Mouse (Mus musculus) cortical plate, adult 2 months (tissue): ENCODE measurements at regions not wholly inside any gene's neighbourhood (a gene's known extent, or its start where the extent isn't known, plus 50 kb on each side); places are given as distances from the start of the nearest gene placed in this dataset.

Source experiments
- H3K27ac ChIP-seq: fragments of 200-500 bp; 2 replicates; pipeline ENCODE4 v1.5.1; 2012; ENCODE audit warnings: low read length, control low read depth, inconsistent platforms; ENCODE audit not compliant: insufficient read depth
- H3K4me1 ChIP-seq: fragments of 200-500 bp; 2 replicates; pipeline ENCODE4 v1.6.1; 2011; ENCODE audit warnings: low read length; ENCODE audit not compliant: control insufficient read depth, insufficient read depth
- H3K4me3 ChIP-seq: fragments of 200-500 bp; 2 replicates; pipeline ENCODE4 v1.5.1; 2011; ENCODE audit warnings: mild to moderate bottlenecking, low read length, control low read depth; ENCODE audit not compliant: insufficient read depth
- CTCF ChIP-seq: fragments of 200-500 bp; IDR thresholded peaks from 2 replicates; pipeline ENCODE4 v1.5.1; 2011; ENCODE audit warnings: mild to moderate bottlenecking, control low read depth, low read length; ENCODE audit not compliant: insufficient read depth; ENCODE audit errors: extremely low read depth
- POLR2A ChIP-seq: fragments of 200-500 bp; IDR thresholded peaks from 2 replicates; pipeline ENCODE4 v1.6.1; 2011; ENCODE audit warnings: mild to moderate bottlenecking, low read length, control low read depth; ENCODE audit not compliant: insufficient read depth; ENCODE audit errors: extremely low read depth

- TF ChIP-seq POLR2A (no peak), CTCF (no peak)
- no peak overlapping the region for H3K27ac ChIP-seq
- no peak overlapping the region for H3K4me3 ChIP-seq
- no peaks in the 10 kb centered on the region for H3K4me1 ChIP-seq
Observed at GRCm38 (mm10) chr15:71162097-71162496, 2672.3 kb upstream of the Gm6569 start.

GRCm38 (mm10) chr15:71195011-71195739, 2639.2 kb upstream of the Gm6569 start:
- TF ChIP-seq POLR2A (no peak), CTCF (peak; percentile 78)
- H3K4me3 ChIP-seq: no peak overlapping the region
- H3K27ac ChIP-seq: no peak overlapping the region
- no peaks in the 10 kb centered on the region; the same call in 1 of the 2 replicates for H3K4me1 ChIP-seq

DNA sequence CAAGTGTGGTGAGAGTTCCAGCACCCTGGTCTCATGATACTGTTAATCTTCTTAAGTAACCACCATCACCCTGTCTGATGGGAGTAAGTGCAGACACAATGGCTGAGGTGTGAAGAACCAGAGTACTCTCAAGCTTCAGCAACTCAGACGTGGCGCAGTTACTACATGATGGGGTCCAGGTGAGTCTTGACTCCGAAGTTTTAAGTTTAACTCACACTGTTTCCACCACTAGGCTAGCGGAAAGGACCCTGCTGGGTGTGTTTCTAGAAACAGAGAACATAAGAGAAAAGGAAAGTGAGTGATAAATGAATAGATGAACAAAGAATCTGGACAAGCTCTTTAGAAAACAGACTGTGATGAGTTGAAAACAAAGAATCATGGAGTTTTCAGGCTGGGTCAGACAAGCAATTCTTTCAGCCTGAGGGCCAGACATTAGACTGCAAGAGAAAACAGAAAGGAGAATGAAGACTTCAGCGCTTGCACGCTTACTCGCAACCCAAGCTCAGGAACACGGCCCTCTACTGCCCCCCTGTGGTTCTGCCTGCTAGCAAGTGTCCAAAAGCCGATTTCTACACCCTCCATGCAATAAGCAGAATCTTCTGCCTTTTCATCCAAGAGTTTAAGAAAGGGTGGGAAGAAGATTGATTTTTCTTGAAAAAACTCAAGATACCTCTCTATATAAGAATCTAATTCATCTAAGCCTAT, 2593.6 kb upstream of the Gm6569 start:
- Histone ChIP-seq H3K27ac (no peak overlapping the region), H3K4me3 (no peak overlapping the region), H3K4me1 (peaks cover 2% of the 10 kb centered on the region; the same call in 1 of the 2 replicates)
- TF ChIP-seq CTCF (peak; percentile 79), POLR2A (no peak)

DNA sequence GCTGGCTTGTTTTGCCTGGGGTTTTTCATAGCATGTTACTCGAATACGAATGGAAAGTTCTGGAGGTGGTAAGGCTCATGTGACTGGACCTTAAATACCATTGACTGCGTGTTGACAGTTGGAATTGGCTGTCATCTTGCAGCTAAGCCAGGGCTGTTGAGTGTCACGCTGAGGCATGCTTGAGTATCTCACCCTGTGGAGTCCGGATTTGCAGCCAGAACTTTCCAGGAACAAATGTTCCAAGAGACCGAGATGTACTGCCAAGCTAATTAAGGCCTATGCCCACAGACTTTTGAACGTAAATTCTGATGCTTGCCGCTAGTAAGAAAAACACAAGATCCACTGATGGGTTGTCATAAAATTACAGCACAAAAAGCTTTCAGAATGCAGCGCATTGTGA, 2590.8 kb upstream of the Gm6569 start:
- Histone ChIP-seq H3K4me1 (peaks cover 2% of the 10 kb centered on the region; the same call in 1 of the 2 replicates), H3K27ac (no peak overlapping the region), H3K4me3 (no peak overlapping the region)
- TF ChIP-seq POLR2A (no peak), CTCF (no peak)

DNA sequence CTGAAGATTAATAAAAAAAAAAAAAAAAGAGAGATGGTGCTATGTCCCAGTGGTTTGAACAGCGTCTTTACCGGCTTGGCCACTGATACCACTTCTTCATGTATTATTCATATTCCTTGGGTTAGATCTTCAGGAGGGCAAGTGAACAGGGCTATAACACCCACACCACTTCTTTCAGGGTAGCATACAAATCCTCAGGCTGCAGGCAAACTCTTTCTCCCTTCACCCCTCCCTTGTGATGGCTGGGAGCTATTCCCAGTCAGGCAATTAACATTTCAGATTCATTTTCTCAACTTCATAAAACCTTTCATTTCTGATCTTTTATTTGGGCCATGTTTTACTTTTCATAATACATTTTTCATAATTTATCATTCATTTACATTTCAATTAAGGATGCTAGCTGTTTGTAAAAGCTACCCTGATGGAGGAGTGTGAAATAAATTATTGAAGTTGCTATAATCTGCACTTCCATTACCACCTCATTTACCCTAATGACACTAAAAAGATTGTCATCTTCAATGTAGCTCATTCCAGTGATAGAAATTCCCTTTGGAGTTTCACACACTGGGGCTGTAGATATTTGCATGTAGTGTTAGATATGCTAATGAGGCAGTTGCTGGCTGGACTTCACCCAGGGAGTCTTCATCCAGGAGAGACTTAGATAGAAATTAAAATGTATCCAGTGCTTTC, 2558.3 kb upstream of the Gm6569 start:
- H3K27ac ChIP-seq: no peak overlapping the region

GRCm38 (mm10) chr15:71276566-71276912, 2557.8 kb upstream of the Gm6569 start:
- no peak overlapping the region for H3K4me3 ChIP-seq
- TF ChIP-seq CTCF: no peak
- no peak for TF ChIP-seq POLR2A
- H3K27ac ChIP-seq: no peak overlapping the region
- H3K4me1 ChIP-seq: no peaks in the 10 kb centered on the region

More for the DNA sequence above, 2558.3 kb upstream of the Gm6569 start:
- Histone ChIP-seq H3K4me3 (no peak overlapping the region), H3K4me1 (no peaks in the 10 kb centered on the region)
- TF ChIP-seq POLR2A (no peak), CTCF (no peak)

GRCm38 (mm10) chr15:71277388-71277787, 2557.0 kb upstream of the Gm6569 start:
- TF ChIP-seq POLR2A (no peak), CTCF (no peak)
- no peaks in the 10 kb centered on the region for H3K4me1 ChIP-seq
- H3K27ac ChIP-seq: no peak overlapping the region
- H3K4me3 ChIP-seq: no peak overlapping the region

- TF ChIP-seq POLR2A (no peak), CTCF (no peak)
- Histone ChIP-seq H3K27ac (no peak overlapping the region), H3K4me3 (no peak overlapping the region), H3K4me1 (no peaks in the 10 kb centered on the region)
Observed at GRCm38 (mm10) chr15:71283775-71284174, 2550.6 kb upstream of the Gm6569 start.

DNA sequence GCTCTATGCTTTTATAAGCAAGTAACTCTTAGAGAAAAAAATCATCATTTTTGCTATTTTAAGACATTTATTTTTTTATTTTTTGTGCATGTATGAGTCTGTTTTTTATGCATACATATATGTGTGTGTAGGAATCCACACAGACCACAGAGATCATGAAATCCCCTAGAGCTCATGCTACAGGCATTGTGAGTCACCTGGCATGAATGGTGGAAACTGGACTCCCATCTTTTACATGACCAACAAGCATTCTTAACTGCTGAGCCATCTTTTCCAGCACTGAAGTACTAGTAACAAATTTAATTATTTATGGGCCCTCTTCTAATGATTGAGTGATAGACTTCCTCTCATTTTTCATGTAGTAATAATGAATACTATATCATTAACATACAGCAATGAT, 2531.8 kb upstream of the Gm6569 start:
- no peak overlapping the region for H3K27ac ChIP-seq
- no peaks in the 10 kb centered on the region for H3K4me1 ChIP-seq
- no peak overlapping the region for H3K4me3 ChIP-seq
- TF ChIP-seq CTCF: no peak
- no peak for TF ChIP-seq POLR2A
